Mouse (Mus musculus): ENCODE measurements around the gene Mdm2. TPM values are rescaled to one million over a fixed set of nuclear protein-coding genes. Genes with fewer than 3 reads are reported as not detected.
"Not testable (repeated sequence)": the region's sequence is repeated elsewhere in the genome, so short reads cannot be mapped to it uniquely, and the experiment has no call there.

Gene Mdm2
- total and polyA plus RNA-seq, 2 experiments, result 18.2 to 24.6 TPM

DNA sequence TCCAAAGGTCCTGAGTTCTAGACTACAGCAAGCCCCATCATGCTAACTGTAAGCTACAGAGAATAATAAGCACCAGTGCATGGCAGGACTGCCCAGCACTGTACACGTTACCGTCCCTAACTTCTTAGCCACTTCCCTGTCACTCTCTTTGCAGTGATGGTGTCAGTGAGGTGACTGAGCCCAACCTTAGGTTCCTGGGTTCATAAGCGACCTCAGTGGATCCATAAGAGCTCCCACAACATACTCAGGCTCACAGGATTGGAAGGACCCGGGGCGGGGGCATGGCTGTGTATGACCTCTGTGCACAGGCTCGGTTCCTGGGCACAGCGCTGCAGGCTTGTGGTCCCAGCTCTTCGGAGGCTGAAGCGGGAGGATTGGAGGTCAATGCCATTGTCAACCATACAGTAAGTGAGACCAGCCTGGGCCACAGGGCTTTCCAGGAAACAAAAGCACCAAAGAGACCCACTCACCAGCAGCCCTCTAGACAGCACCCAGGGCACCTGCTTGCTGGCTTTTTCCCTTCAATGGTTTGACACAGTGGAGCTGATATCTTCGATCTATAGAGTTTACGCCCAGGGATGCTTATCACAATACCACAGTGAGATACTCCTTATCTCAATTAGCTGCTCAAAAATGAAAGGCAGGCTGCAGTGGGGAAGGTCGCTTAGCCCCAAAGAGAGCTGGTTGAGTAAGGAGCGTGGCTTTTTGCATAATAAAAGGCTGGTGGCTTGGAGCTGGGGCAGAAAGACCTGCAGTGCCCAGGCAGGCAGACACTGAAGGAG lies 27.8 kb upstream of the Mdm2 start:
- H3K4me3 ChIP-seq (ENCODE audit: insufficient read depth, low read depth, low read length), result no peak overlapping the region
- WGBS, result 95% methylated on average over 13 of the region's 13 CpGs
- no peak overlapping the region for H3K27ac ChIP-seq (replicated peaks; ENCODE audit: insufficient read depth, low read depth, low read length)
- H3K4me1 ChIP-seq (ENCODE audit: control insufficient read depth, insufficient read depth, low read length), result peaks cover 12% of the 10 kb centered on the region; the same call in 1 of the 2 replicates
- no peak for TF ChIP-seq POLR2A (IDR thresholded peaks at IDR 0.05; ENCODE audit: extremely low read depth, insufficient read depth, low read length)
- no peak for TF ChIP-seq CTCF (IDR thresholded peaks at IDR 0.05; ENCODE audit: low read depth, low read length)
- no peak overlapping the region for H3K9ac ChIP-seq (ENCODE audit: low read depth, low read length)
- H3K79me2 ChIP-seq (ENCODE audit: control insufficient read depth, insufficient read depth, low read length), result peaks cover 2% of the 10 kb centered on the region; the same call in 1 of the 2 replicates
- H3K36me3 ChIP-seq (ENCODE audit: control insufficient read depth, insufficient read depth, low read length), result peaks cover 6% of the 10 kb centered on the region
- DNase-seq (ENCODE audit: extremely low read depth, low read depth, low spot score), result no peak
- H3K27me3 ChIP-seq (ENCODE audit: control insufficient read depth, insufficient read depth, low read length), result no peaks in the 10 kb centered on the region

DNA sequence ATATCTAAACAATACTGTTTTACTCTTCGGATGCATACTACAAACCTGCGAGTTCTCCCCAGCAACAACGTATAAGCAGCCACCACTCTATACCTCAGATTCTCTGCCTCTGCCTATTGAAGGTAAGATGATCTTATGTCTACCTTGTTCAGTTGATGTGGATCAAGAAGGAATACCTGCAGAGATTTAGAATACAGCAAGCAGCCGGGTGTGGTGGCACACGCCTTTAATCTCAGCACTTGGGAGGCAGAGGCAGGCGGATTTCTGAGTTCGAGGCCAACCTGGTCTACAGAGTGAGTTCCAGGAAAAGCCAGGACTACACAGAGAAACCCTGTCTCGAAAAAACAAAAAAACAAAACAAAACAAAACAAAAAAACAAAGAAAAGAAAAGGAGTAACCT lies 26.9 kb upstream of the Mdm2 start:
- not testable (repeated sequence) for DNase-seq (ENCODE audit: extremely low read depth, low read depth, low spot score); H3K9ac ChIP-seq (ENCODE audit: low read depth, low read length); H3K4me3 ChIP-seq (ENCODE audit: insufficient read depth, low read depth, low read length); H3K36me3 ChIP-seq (ENCODE audit: control insufficient read depth, insufficient read depth, low read length); H3K27me3 ChIP-seq (ENCODE audit: control insufficient read depth, insufficient read depth, low read length); H3K79me2 ChIP-seq (ENCODE audit: control insufficient read depth, insufficient read depth, low read length)
- Histone ChIP-seq H3K4me1 (ENCODE audit: control insufficient read depth, insufficient read depth, low read length) (peaks cover 12% of the 10 kb centered on the region; the same call in 1 of the 2 replicates), H3K27ac (replicated peaks; ENCODE audit: insufficient read depth, low read depth, low read length) (peak overlapping the region; percentile 71)
- 95% methylated on average over 8 of the region's 8 CpGs for WGBS

GRCm38 (mm10) chr10:117737075-117737474 lies 26.5 kb upstream of the Mdm2 start:
- Histone ChIP-seq H3K27me3 (ENCODE audit: control insufficient read depth, insufficient read depth, low read length) (no peaks in the 10 kb centered on the region), H3K4me3 (ENCODE audit: insufficient read depth, low read depth, low read length) (no peak overlapping the region), H3K79me2 (ENCODE audit: control insufficient read depth, insufficient read depth, low read length) (no peaks in the 10 kb centered on the region), H3K4me1 (ENCODE audit: control insufficient read depth, insufficient read depth, low read length) (peaks cover 12% of the 10 kb centered on the region; the same call in 1 of the 2 replicates), H3K27ac (replicated peaks; ENCODE audit: insufficient read depth, low read depth, low read length) (peak overlapping the region; percentile 72), H3K9ac (ENCODE audit: low read depth, low read length) (no peak overlapping the region), H3K36me3 (ENCODE audit: control insufficient read depth, insufficient read depth, low read length) (peaks cover 6% of the 10 kb centered on the region)
- peak; percentile 84 for DNase-seq (ENCODE audit: extremely low read depth, low read depth, low spot score)
- WGBS, result 38% methylated on average over 4 of the region's 4 CpGs
- no peak for TF ChIP-seq CTCF (IDR thresholded peaks at IDR 0.05; ENCODE audit: low read depth, low read length)

GRCm38 (mm10) chr10:117736573-117736972 lies 26.0 kb upstream of the Mdm2 start:
- peak overlapping the region; percentile 72 for H3K27ac ChIP-seq (replicated peaks; ENCODE audit: insufficient read depth, low read depth, low read length)
- H3K79me2 ChIP-seq (ENCODE audit: control insufficient read depth, insufficient read depth, low read length), result no peaks in the 10 kb centered on the region
- TF ChIP-seq CTCF (IDR thresholded peaks at IDR 0.05; ENCODE audit: low read depth, low read length) (no peak), POLR2A (IDR thresholded peaks at IDR 0.05; ENCODE audit: extremely low read depth, insufficient read depth, low read length) (no peak)
- H3K9ac ChIP-seq (ENCODE audit: low read depth, low read length), result no peak overlapping the region
- peaks cover 12% of the 10 kb centered on the region; the same call in 1 of the 2 replicates for H3K4me1 ChIP-seq (ENCODE audit: control insufficient read depth, insufficient read depth, low read length)
- H3K4me3 ChIP-seq (ENCODE audit: insufficient read depth, low read depth, low read length), result no peak overlapping the region
- 94% methylated on average over 5 of the region's 5 CpGs for WGBS
- no peaks in the 10 kb centered on the region for H3K27me3 ChIP-seq (ENCODE audit: control insufficient read depth, insufficient read depth, low read length)
- DNase-seq (ENCODE audit: extremely low read depth, low read depth, low spot score), result no peak
- peaks cover 6% of the 10 kb centered on the region for H3K36me3 ChIP-seq (ENCODE audit: control insufficient read depth, insufficient read depth, low read length)

DNA sequence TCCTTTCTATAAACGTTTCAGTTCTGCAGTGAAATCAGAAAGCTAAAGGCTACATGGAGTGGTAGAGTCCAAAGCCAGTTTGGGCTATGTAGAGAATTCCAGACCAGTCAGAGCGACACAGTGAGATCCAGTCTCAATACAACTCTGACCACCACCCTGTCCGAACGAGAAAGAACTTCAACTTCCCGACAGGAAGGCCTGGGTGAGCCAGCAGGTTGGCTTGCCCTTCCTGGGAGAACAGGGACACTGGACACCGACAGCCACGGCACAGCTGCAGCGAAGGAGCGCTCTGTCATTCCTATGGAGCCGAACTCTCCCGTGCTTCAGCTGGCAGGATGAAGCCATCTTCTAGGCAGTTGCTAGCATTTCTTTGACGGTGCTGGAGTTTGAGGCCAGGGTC lies 24.8 kb upstream of the Mdm2 start:
- DNase-seq (ENCODE audit: extremely low read depth, low read depth, low spot score); H3K4me3 ChIP-seq (ENCODE audit: insufficient read depth, low read depth, low read length); H3K36me3 ChIP-seq (ENCODE audit: control insufficient read depth, insufficient read depth, low read length); H3K27me3 ChIP-seq (ENCODE audit: control insufficient read depth, insufficient read depth, low read length); H3K9ac ChIP-seq (ENCODE audit: low read depth, low read length); H3K79me2 ChIP-seq (ENCODE audit: control insufficient read depth, insufficient read depth, low read length): not testable (repeated sequence)
- Histone ChIP-seq H3K4me1 (ENCODE audit: control insufficient read depth, insufficient read depth, low read length) (peaks cover 15% of the 10 kb centered on the region; the same call in 1 of the 2 replicates), H3K27ac (replicated peaks; ENCODE audit: insufficient read depth, low read depth, low read length) (peak overlapping the region; percentile 71)
- 87% methylated on average over 12 of the region's 12 CpGs for WGBS

DNA sequence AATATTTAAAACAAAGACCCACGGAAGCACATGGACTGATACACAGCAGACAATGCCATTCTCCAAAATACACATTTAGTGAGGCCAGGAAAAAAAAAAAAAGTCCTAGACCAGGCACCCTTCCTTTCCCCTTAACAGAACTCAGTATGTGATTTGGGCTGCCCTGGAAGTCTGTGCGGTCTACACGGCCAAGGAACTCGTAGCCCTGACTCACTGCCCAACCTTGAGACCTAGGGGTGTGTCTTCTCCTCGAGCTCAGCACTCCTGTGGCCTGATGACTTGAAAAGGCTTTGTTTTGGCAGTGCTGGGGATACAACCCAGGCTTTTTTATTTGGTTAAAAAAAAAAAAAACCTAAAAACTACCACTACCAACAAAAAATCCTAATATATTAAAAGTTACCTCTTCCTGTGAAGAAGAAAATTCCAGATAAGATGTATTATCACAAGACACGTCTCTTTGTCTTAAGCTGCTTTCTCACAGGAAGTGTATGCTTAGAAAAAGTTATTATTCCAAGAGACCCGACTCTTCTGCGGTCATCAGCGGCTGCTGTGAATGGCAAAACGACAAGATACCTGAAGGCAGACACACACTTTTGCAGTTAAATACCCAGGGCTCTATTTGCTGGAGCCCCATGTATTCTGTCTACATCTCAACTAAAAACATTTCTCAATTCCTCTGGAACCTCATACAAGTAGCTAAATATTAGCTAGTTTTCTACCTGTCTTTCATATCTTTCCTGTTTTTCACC lies 23.7 kb upstream of the Mdm2 start:
- H3K36me3 ChIP-seq (ENCODE audit: control insufficient read depth, insufficient read depth, low read length); H3K27me3 ChIP-seq (ENCODE audit: control insufficient read depth, insufficient read depth, low read length); H3K79me2 ChIP-seq (ENCODE audit: control insufficient read depth, insufficient read depth, low read length); H3K4me3 ChIP-seq (ENCODE audit: insufficient read depth, low read depth, low read length): not testable (repeated sequence)
- WGBS, result 32% methylated on average over 10 of the region's 10 CpGs
- H3K9ac ChIP-seq (ENCODE audit: low read depth, low read length), result 0 out of 2 replicates have a peak overlapping the region, but pooled peaks have one; percentile 18
- H3K4me1 ChIP-seq (ENCODE audit: control insufficient read depth, insufficient read depth, low read length), result peaks cover 23% of the 10 kb centered on the region
- peak; percentile 78 for DNase-seq (ENCODE audit: extremely low read depth, low read depth, low spot score)
- H3K27ac ChIP-seq (replicated peaks; ENCODE audit: insufficient read depth, low read depth, low read length), result peak overlapping the region; percentile 42; the same call in 1 of the 2 replicates

DNA sequence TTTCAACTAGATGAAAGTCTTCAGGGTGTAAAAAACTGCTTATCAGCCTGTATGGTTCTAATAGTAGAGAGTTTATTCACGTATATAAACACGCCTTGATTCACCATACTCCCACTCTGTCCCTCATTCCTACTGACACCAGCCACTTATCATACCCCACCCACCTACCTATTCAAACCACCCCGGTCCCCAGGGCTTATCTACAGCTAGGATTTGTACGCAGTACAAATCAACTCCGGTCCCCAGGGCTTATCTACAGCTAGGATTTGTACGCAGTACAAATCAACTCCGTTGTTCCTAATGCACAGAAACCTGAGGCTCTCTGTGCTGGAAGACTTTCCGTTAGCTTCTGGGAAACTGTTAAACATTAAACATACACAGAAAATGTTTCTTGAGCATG lies 23.1 kb upstream of the Mdm2 start:
- not testable (repeated sequence) for H3K36me3 ChIP-seq (ENCODE audit: control insufficient read depth, insufficient read depth, low read length); H3K27me3 ChIP-seq (ENCODE audit: control insufficient read depth, insufficient read depth, low read length); H3K79me2 ChIP-seq (ENCODE audit: control insufficient read depth, insufficient read depth, low read length); H3K4me3 ChIP-seq (ENCODE audit: insufficient read depth, low read depth, low read length); H3K9ac ChIP-seq (ENCODE audit: low read depth, low read length); DNase-seq (ENCODE audit: extremely low read depth, low read depth, low spot score); H3K27ac ChIP-seq (replicated peaks; ENCODE audit: insufficient read depth, low read depth, low read length)
- WGBS, result 30% methylated on average over 8 of the region's 8 CpGs
- H3K4me1 ChIP-seq (ENCODE audit: control insufficient read depth, insufficient read depth, low read length), result peaks cover 24% of the 10 kb centered on the region
